Mouse (Mus musculus) adipocyte (in vitro differentiated cells): ENCODE data around the gene Tmem69.

Source experiments
- DNase-seq: peaks from one replicate; pipeline ENCODE4 v3.0.0-alpha.2; 2016; ENCODE audit warnings: low spot score

Tmem69 gene

GRCm38 (mm10) chr4:116555413-116556300 lies at the start of gene Tmem69:
TSS of gene Tmem69 (minus strand) at chr4:116555936.
- DNase-seq: peak; percentile 84

DNA sequence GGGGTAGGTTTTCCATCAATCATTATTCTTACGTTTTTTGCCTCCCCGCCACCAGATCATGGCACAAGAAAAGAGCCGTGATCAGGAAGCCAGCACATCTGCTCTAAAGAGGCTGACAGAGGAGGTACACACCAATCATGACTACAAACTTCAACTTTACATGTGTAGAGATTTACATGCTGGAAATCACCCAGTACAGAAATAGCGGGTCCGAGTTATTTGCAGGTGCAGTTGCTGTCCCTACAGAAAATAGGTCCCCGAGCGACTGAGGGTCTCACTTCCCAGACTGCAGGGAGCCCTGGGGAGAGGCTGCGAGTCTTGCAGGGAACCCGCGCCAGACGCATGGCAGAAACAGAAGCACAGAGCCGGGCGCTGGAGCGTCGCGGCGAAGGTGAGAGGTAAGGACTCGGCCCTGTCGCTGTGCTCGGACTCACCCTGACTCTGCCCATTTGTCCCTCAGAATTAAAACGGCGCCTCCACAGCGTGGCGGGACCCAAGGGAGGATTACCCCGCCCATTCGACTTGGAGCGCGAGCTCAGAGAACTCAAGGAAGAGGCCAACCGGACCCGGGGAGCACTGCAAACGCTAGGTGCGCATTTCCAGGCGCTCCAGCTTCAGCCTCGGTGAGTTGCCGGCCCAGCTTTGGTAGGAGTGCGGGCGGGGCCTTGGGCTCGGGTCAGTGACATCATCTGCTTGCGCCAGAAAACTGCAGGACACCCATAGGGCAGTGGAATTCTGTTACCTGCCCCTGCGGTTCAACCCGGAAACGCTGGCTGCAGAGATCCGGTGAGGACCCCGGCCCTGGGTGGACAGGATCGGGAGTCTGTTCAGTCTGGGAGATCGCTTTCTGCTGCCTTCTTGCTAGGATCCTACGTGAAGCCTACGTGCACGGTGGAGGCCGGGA lies 41.5 kb upstream of the Tmem69 start:
- DNase-seq: peak; percentile 73

DNA sequence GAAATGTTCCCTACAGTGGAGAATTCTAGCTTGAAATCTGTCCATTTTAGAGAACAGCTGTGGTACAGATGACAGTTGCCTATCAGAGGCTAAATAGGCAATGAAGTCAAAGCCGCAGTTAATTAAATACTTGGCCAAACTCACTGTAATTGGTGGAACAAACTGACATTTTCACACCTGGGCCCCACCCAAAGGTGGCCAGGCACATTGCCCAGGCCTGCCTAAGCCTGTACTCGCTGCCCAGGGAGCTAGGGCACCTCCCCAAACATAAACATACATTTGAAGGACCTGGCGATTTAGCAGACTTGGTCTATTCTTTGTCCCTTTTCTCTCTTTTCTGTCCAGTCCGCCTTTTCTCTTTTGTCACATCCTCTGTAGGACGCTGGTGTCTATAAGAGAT lies 40.6 kb upstream of the Tmem69 start, which contains the start of gene Ccdc17:
Gene Ccdc17 (plus strand): TSS at position 276 of the 400 bp plus-strand sequence.
- DNase-seq: no peak

- DNase-seq: no peak
These were observed 40.1 kb upstream of the Tmem69 start for GRCm38 (mm10) chr4:116595793-116596192.

DNA sequence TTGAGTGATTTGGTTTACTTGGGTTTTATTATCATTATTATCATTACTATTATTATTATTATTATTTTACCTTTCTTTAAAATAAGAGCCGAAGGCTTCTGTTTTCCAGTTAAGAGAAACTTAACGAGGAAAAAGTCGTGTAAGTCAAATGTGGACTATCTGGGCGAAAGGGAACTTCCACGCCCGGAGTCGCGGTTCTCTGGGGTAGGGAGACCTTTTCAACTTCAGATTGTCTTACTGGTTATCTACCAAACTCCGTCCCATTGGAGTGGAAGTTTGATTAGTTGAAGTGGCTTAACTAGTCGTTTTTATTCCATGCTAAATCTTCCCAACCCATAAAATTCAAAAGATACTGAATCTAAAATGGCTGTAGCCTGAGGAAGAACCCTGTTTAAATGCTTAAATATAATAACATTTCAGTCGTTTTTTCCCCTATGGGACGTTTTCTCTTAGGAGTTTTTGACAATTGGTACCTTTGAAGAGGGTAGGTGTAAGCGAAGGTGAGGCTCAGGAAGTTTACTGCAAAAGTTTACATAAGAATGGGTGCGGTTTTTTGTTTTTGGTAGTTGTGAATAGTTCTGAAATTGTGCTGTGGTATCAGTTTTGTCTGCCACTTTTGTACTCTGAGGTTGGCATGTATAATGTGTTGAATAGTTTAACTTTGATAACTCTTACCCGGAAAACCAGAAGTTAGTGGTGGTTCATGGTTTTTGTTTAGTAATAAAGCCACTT lies 2.6 kb upstream of the Tmem69 start:
- peak; percentile 52 for DNase-seq

GRCm38 (mm10) chr4:116557306-116558121 lies 1.8 kb upstream of the Tmem69 start, which contains the start of gene Gpbp1l1:
TSS of gene Gpbp1l1 (plus strand) at chr4:116557658.
- DNase-seq: peak; percentile 95

- peak; percentile 93 for DNase-seq
These were observed 997 bp upstream of the Tmem69 start for GRCm38 (mm10) chr4:116556561-116557305.

DNA sequence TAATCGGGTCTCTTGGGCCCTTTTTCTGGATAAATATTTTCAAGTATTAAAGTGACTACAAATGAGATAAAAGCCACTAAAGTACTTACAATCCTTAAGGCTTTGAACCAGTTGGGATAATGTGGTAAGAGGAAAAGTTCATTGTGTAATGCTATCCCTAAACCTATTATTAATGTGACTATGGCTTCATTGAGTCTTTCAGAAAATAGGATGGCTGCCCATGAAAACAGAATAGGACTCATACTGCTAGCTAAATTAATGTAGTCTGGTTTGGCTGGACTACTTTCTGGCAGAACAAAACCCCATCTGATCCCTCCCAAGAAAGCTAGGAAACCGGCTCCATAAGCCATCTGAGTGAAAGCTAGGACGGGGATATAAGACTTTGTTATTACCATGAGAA lies 2.7 kb downstream of the Tmem69 start:
- no peak for DNase-seq

GRCm38 (mm10) chr4:116550432-116550831 lies 5.3 kb downstream of the Tmem69 start:
- DNase-seq: no peak

GRCm38 (mm10) chr4:116537737-116538136 lies 18.0 kb downstream of the Tmem69 start:
- DNase-seq: no peak

GRCm38 (mm10) chr4:116536351-116536750 lies 19.4 kb downstream of the Tmem69 start:
- peak; percentile 31 for DNase-seq

GRCm38 (mm10) chr4:116531109-116531508 lies 24.6 kb downstream of the Tmem69 start:
- DNase-seq: no peak

GRCm38 (mm10) chr4:116507425-116508218 lies 48.1 kb downstream of the Tmem69 start, which contains the start of gene Ipp:
TSS of gene Ipp (plus strand) at chr4:116507549.
- DNase-seq: peak; percentile 90

DNA sequence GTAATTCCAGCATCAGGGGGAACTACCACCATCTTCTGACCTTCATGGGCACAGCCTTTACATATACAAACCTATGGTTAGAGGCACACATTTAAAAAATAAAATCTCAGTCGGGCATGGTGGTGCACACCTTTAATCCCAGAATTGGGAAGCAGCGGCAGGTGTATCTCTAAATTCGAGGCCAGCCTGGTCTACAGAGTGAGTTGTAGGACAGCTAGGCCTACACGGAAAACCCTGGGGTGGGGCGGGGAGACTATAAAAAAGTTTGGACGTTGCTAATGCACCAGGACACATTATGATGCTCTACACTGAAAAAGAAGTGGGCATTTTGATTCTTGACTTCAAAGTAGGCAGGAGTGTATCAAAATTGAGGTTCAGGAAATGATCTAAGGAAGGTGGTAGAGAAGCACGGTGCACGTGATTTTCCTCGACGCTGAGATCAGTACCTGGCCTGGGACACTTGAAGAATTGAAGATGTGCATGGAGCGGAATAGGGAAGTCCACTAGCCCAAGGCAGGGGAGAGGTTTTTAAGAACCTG lies 48.8 kb downstream of the Tmem69 start:
- no peak for DNase-seq
